Mouse (Mus musculus): ENCODE results near the gene Slc44a5. TPM values are rescaled to one million over a fixed set of nuclear protein-coding genes. Genes with fewer than 3 reads are reported as not detected.
"Not testable (repeated sequence)": the region's sequence is repeated elsewhere in the genome, so short reads cannot be mapped to it uniquely, and the experiment has no call there.

The Slc44a5 gene
- total RNA-seq, 2 experiments from 2014 or later, result 0.13 to 0.17 TPM

- DNase-seq, result no peak
These were observed 128.4 kb downstream of the Slc44a5 start for GRCm38 (mm10) chr3:154101671-154102070.

- DNase-seq, result peak; percentile 18 to 38
These were observed 137.3 kb downstream of the Slc44a5 start for GRCm38 (mm10) chr3:154110528-154110927.

GRCm38 (mm10) chr3:154111221-154111620 is 138.0 kb downstream of the Slc44a5 start:
- peak in 1 of 2 experiments; percentile 5 for DNase-seq

GRCm38 (mm10) chr3:154114991-154115390 is 141.8 kb downstream of the Slc44a5 start:
- no peak for DNase-seq

- no peak for DNase-seq
These were observed 142.2 kb downstream of the Slc44a5 start for GRCm38 (mm10) chr3:154115478-154115877.

GRCm38 (mm10) chr3:154116000-154116399 is 142.8 kb downstream of the Slc44a5 start:
- no peak for DNase-seq

GRCm38 (mm10) chr3:154118992-154119603 is 145.9 kb downstream of the Slc44a5 start:
- no peak for DNase-seq

- DNase-seq, result no peak
These were observed 149.3 kb downstream of the Slc44a5 start for GRCm38 (mm10) chr3:154122531-154122930.

GRCm38 (mm10) chr3:154124890-154125575 is 151.8 kb downstream of the Slc44a5 start:
- DNase-seq, result no peak

- DNase-seq, result no peak
These were observed 152.6 kb downstream of the Slc44a5 start for GRCm38 (mm10) chr3:154125768-154126376.

- DNase-seq, result no peak
These were observed 154.0 kb downstream of the Slc44a5 start for GRCm38 (mm10) chr3:154127246-154127645.

- DNase-seq, result no peak
These were observed 155.8 kb downstream of the Slc44a5 start for GRCm38 (mm10) chr3:154129036-154129435.

- DNase-seq, result no peak
These were observed 157.3 kb downstream of the Slc44a5 start for GRCm38 (mm10) chr3:154130431-154131114.

- DNase-seq, result no peak
These were observed 160.8 kb downstream of the Slc44a5 start for GRCm38 (mm10) chr3:154133986-154134385.

- DNase-seq, result no peak
These were observed 161.5 kb downstream of the Slc44a5 start for GRCm38 (mm10) chr3:154134701-154135100.

- no peak for DNase-seq
These were observed 163.3 kb downstream of the Slc44a5 start for GRCm38 (mm10) chr3:154136501-154136900.

- no peak for DNase-seq
These were observed 168.1 kb downstream of the Slc44a5 start for GRCm38 (mm10) chr3:154141346-154141745.

- no peak for DNase-seq
These were observed 169.4 kb downstream of the Slc44a5 start for GRCm38 (mm10) chr3:154142618-154143017.

- no peak for DNase-seq
These were observed 172.5 kb downstream of the Slc44a5 start for GRCm38 (mm10) chr3:154145750-154146149.

GRCm38 (mm10) chr3:154149778-154150177 is 176.5 kb downstream of the Slc44a5 start:
- no peak for DNase-seq

GRCm38 (mm10) chr3:154153541-154153940 is 180.3 kb downstream of the Slc44a5 start:
- not testable (repeated sequence) for DNase-seq

- no peak for DNase-seq
These were observed 192.6 kb downstream of the Slc44a5 start for GRCm38 (mm10) chr3:154165882-154166281.
